Mouse (Mus musculus): ENCODE data around the gene Tut1. TPM values are rescaled to one million over a fixed set of nuclear protein-coding genes. Genes with fewer than 3 reads are reported as not detected.

Gene Tut1
- polyA plus RNA-seq, 1 experiment from 2014 or later: 32.8 TPM

- peak; percentile 90 for DNase-seq (ENCODE audit: low spot score)
- H3K4me1 ChIP-seq: peaks cover 74% of the 10 kb centered on the region
- WGBS: under 1% methylated on average over 53 of the region's 53 CpGs
- H3K27ac ChIP-seq: peak overlapping the region; percentile 95
- H3K4me3 ChIP-seq: peak overlapping the region; percentile 81
- no peaks in the 10 kb centered on the region for H3K9me3 ChIP-seq
- H3K27me3 ChIP-seq (ENCODE audit: insufficient read depth, poor library complexity, severe bottlenecking): peaks cover 8% of the 10 kb centered on the region; the same call in 1 of the 2 replicates
- H3K36me3 ChIP-seq: no peaks in the 10 kb centered on the region
Observed at GRCm38 (mm10) chr19:8989567-8990431, 36.2 kb downstream of the Tut1 start.

- Histone ChIP-seq H3K27me3 (ENCODE audit: insufficient read depth, poor library complexity, severe bottlenecking) (peaks cover 8% of the 10 kb centered on the region; the same call in 1 of the 2 replicates), H3K9me3 (no peaks in the 10 kb centered on the region), H3K4me1 (peaks cover 74% of the 10 kb centered on the region), H3K4me3 (peak overlapping the region; percentile 81), H3K27ac (peak overlapping the region; percentile 95), H3K36me3 (no peaks in the 10 kb centered on the region)
- 11% methylated on average over 15 of the region's 15 CpGs for WGBS
- DNase-seq (ENCODE audit: low spot score): peak; percentile 83
Observed at GRCm38 (mm10) chr19:8990432-8991102, 36.9 kb downstream of the Tut1 start.

- peaks cover 70% of the 10 kb centered on the region for H3K4me1 ChIP-seq
- peaks cover 8% of the 10 kb centered on the region; the same call in 1 of the 2 replicates for H3K27me3 ChIP-seq (ENCODE audit: insufficient read depth, poor library complexity, severe bottlenecking)
- H3K4me3 ChIP-seq: peak overlapping the region; percentile 81
- no peak for DNase-seq (ENCODE audit: low spot score)
- 0 out of 2 replicates have a peak, but pooled peaks cover under 1% of the 10 kb centered on the region for H3K36me3 ChIP-seq
- peak overlapping the region; percentile 95 for H3K27ac ChIP-seq
- no peaks in the 10 kb centered on the region for H3K9me3 ChIP-seq
- WGBS: 52% methylated on average over 4 of the region's 4 CpGs
Observed at GRCm38 (mm10) chr19:8991245-8991870, 37.7 kb downstream of the Tut1 start.

GRCm38 (mm10) chr19:8991871-8992735 lies 38.5 kb downstream of the Tut1 start:
- Histone ChIP-seq H3K9me3 (no peaks in the 10 kb centered on the region), H3K4me1 (peaks cover 73% of the 10 kb centered on the region), H3K27ac (peak overlapping the region; percentile 95), H3K4me3 (peak overlapping the region; percentile 81), H3K36me3 (0 out of 2 replicates have a peak, but pooled peaks cover 3% of the 10 kb centered on the region), H3K27me3 (ENCODE audit: insufficient read depth, poor library complexity, severe bottlenecking) (peaks cover 8% of the 10 kb centered on the region; the same call in 1 of the 2 replicates)
- no peak for DNase-seq (ENCODE audit: low spot score)
- WGBS: 73% methylated on average over 13 of the region's 13 CpGs

GRCm38 (mm10) chr19:8992769-8993624 lies 39.4 kb downstream of the Tut1 start:
- Histone ChIP-seq H3K36me3 (0 out of 2 replicates have a peak, but pooled peaks cover 3% of the 10 kb centered on the region), H3K9me3 (no peaks in the 10 kb centered on the region), H3K27ac (peak overlapping the region; percentile 95), H3K27me3 (ENCODE audit: insufficient read depth, poor library complexity, severe bottlenecking) (peaks cover 6% of the 10 kb centered on the region; the same call in 1 of the 2 replicates), H3K4me1 (peaks cover 76% of the 10 kb centered on the region), H3K4me3 (peak overlapping the region; percentile 81)
- peak; percentile 89 for DNase-seq (ENCODE audit: low spot score)
- 34% methylated on average over 12 of the region's 12 CpGs for WGBS

- H3K9me3 ChIP-seq: no peaks in the 10 kb centered on the region
- no peaks in the 10 kb centered on the region for H3K27me3 ChIP-seq (ENCODE audit: insufficient read depth, poor library complexity, severe bottlenecking)
- 0 out of 2 replicates have a peak, but pooled peaks cover 3% of the 10 kb centered on the region for H3K36me3 ChIP-seq
- peaks cover 71% of the 10 kb centered on the region for H3K4me1 ChIP-seq
- no peak overlapping the region for H3K4me3 ChIP-seq
- peak overlapping the region; percentile 95 for H3K27ac ChIP-seq
- WGBS: 62% methylated on average over 2 of the region's 2 CpGs
- DNase-seq (ENCODE audit: low spot score): no peak
Observed at GRCm38 (mm10) chr19:8993625-8993912, 39.9 kb downstream of the Tut1 start.

- 79% methylated on average over 10 of the region's 10 CpGs for WGBS
- Histone ChIP-seq H3K27me3 (ENCODE audit: insufficient read depth, poor library complexity, severe bottlenecking) (no peaks in the 10 kb centered on the region), H3K27ac (no peak overlapping the region), H3K4me3 (no peak overlapping the region), H3K4me1 (peaks cover 62% of the 10 kb centered on the region), H3K36me3 (peaks cover 10% of the 10 kb centered on the region), H3K9me3 (no peaks in the 10 kb centered on the region)
- DNase-seq (ENCODE audit: low spot score): no peak
Observed at GRCm38 (mm10) chr19:8994813-8995607, 41.4 kb downstream of the Tut1 start.

GRCm38 (mm10) chr19:8996601-8997000 lies 43.0 kb downstream of the Tut1 start:
- H3K36me3 ChIP-seq: peaks cover 26% of the 10 kb centered on the region
- H3K4me3 ChIP-seq: no peak overlapping the region
- WGBS: 90% methylated on average over 6 of the region's 6 CpGs
- no peak for DNase-seq (ENCODE audit: low spot score)
- no peak overlapping the region for H3K27ac ChIP-seq
- H3K27me3 ChIP-seq (ENCODE audit: insufficient read depth, poor library complexity, severe bottlenecking): no peaks in the 10 kb centered on the region
- peaks cover 46% of the 10 kb centered on the region for H3K4me1 ChIP-seq
- H3K9me3 ChIP-seq: no peaks in the 10 kb centered on the region

- Histone ChIP-seq H3K27ac (peak overlapping the region; percentile 43; the same call in 1 of the 2 replicates), H3K4me1 (peaks cover 36% of the 10 kb centered on the region), H3K4me3 (no peak overlapping the region), H3K27me3 (ENCODE audit: insufficient read depth, poor library complexity, severe bottlenecking) (no peaks in the 10 kb centered on the region), H3K36me3 (peaks cover 35% of the 10 kb centered on the region), H3K9me3 (no peaks in the 10 kb centered on the region)
- peak; percentile 85 for DNase-seq (ENCODE audit: low spot score)
- whole genome bisulfite sequencing: 56% methylated on average over 4 of the region's 4 CpGs
Observed at GRCm38 (mm10) chr19:8997546-8997945, 43.9 kb downstream of the Tut1 start.

GRCm38 (mm10) chr19:8998546-8998945 lies 44.9 kb downstream of the Tut1 start:
- peaks cover 45% of the 10 kb centered on the region for H3K36me3 ChIP-seq
- H3K4me1 ChIP-seq: peaks cover 26% of the 10 kb centered on the region
- no peaks in the 10 kb centered on the region for H3K9me3 ChIP-seq
- 86% methylated on average over 6 of the region's 6 CpGs for WGBS
- DNase-seq (ENCODE audit: low spot score): no peak
- no peak overlapping the region for H3K4me3 ChIP-seq
- H3K27me3 ChIP-seq (ENCODE audit: insufficient read depth, poor library complexity, severe bottlenecking): no peaks in the 10 kb centered on the region
- H3K27ac ChIP-seq: no peak overlapping the region

- Histone ChIP-seq H3K4me1 (peaks cover 25% of the 10 kb centered on the region), H3K27me3 (ENCODE audit: insufficient read depth, poor library complexity, severe bottlenecking) (no peaks in the 10 kb centered on the region), H3K27ac (no peak overlapping the region), H3K9me3 (no peaks in the 10 kb centered on the region), H3K4me3 (no peak overlapping the region), H3K36me3 (peaks cover 52% of the 10 kb centered on the region)
- 88% methylated on average over 4 of the region's 4 CpGs for WGBS
- no peak for DNase-seq (ENCODE audit: low spot score)
Observed at GRCm38 (mm10) chr19:8999223-8999622, 45.6 kb downstream of the Tut1 start.
